Mouse (Mus musculus): ENCODE results near the gene Pcyt2.

- TF ChIP-seq CTCF (conservative IDR thresholded peaks at IDR 0.05; ENCODE audit: insufficient read depth, insufficient read length, low read depth, low read length), result no peak
- TF ChIP-seq POLR2A (IDR thresholded peaks at IDR 0.05; ENCODE audit: low read depth, low read length), result no peak
Measured at GRCm38 (mm10) chr11:120616617-120617294, 980 bp downstream of the Pcyt2 start.
